Mouse (Mus musculus): Measurements from ENCODE around the gene Vps29.

The Vps29 gene

DNA sequence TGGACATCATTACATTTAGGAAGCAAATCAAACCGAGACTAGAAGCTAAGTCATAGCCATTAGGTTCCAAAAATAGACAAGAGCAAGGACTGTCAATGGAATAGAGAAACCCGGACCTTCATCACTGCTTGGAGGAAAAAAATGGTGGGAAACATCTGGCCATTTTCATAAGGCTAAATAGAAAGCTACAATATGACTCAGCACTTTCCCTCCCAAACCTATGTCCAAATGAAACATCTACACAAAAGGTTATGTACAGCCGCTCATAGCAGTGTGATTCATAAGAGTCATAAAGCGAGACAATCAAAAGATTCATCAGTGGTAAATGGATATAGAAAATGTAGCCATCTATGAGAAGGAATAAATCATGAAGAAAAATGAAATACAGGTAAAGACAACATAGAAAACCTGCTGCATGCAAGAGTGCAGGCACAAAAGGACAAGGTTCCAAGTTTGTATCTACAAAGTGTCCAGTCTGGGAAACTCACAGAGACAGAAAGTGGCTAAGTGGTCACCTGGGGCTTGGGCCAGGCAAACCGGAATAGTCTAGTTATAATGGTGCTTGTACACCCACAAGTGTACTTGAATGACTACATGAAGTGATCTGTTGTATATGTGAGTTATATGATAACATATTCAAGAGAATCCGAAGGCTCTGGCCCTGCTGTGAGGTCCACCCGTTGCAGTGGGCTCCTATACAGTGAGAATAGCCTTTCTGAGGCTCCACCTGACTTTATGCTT, 17.4 kb upstream of the Vps29 start:
- no peak for DNase-seq (ENCODE audit: low read depth, low spot score)

DNA sequence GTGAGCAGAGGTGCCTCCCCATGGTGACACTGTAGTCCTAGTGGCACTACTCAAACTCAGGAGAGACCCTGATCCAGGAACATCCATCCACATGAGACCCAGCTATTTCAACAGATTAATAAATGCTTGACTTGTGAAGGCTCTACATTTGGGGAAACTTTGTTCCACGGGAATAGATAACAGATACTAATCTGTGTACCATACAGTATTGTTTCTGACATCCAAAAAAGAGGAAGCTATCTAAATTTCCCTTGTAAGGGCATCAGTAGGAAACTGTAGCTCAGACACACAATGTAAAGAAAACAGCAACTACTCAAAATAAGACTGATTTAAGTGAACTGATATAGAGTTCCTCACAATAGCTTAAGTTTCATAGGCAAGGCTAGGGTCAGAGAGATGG, 11.3 kb upstream of the Vps29 start:
- no peak for DNase-seq (ENCODE audit: low read depth, low spot score)

DNA sequence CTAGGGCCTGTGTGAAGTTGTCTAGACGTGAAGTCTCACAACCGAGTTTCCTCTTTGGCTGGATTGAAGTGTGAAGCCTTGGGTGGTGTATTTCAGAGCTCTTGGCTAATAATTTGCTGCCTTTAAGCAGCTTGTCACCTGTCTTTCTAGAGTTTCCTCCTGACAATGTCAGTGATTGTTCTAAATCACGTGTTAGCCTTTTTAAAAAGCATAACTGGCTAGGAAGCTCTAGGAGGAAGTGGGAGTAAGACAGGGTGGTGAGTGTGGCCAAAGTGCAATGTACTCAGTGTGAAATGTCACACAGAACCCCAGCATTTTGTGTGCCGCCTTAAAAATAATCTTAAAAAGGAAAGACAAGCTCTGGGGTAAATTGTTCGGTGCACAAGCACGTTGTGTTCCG, 10.4 kb upstream of the Vps29 start:
- DNase-seq (ENCODE audit: low read depth, low spot score), result no peak

DNA sequence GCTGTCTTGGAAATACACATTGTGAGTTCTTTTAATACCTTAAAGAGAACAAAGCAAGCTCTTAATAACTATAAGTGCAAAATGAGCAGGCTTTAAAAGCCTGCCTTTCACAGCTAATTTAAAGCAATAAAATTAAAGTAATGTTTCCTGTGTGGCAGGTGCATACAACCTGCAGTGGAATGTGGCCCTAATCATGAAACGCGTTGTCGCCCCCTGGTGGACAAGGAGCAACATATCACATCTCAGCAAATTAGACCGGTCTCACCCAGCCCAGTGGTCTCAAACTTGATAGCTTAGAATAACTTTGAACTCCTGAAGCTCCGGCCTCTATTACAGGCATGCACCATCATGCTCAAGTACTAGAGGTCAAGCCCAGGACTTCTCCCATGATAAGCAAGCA, 9.9 kb upstream of the Vps29 start:
- peak; percentile 85 for DNase-seq (ENCODE audit: low read depth, low spot score)

DNA sequence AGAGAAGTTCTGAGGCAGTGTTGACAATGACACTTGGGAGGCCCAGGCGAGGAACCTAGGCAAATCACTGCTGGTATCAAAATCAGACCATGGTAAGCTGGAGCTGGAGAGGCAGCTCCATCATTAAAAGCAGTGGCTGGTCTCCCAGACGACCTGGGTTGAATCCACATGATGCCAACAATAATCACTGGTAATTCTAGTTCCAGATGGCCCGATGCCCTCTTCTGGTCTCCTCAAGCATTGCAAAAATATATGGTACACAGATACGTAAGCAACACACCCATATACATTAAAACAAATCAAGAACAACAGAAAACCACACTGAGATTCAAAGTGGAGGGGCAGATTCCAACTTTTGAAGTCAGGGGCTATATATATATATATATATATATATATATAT, 8.4 kb upstream of the Vps29 start:
- no peak for DNase-seq (ENCODE audit: low read depth, low spot score)

DNA sequence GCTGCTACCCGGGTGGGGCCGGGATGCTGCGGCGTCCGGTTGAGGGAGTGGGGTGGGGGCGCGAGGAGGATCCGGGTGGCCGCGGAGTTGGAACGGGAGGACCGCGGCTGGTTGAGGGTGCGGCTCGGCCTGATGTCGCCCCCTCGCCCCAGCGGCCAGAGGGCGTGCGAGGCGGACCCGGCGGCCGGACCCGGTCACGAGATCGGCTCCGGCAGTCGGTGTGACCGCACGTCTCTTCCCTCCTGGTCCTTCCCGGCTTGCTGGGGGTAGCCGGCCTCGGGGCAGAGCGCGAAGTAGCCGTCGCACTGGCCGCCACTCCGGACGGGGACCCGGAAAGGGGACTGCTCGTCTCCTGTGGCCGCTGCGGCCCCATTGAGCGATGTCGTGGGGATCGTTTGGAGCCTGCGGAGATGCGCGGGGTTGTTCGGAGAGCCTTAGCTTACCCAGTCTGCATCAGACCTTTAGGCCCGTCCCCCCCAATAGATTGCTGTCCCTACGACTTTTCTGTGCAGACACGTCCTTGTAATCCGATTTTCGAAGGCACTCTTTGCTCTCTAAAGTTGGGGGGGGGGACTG, 411 bp downstream of the Vps29 start:
- DNase-seq (ENCODE audit: low read depth, low spot score), result no peak

DNA sequence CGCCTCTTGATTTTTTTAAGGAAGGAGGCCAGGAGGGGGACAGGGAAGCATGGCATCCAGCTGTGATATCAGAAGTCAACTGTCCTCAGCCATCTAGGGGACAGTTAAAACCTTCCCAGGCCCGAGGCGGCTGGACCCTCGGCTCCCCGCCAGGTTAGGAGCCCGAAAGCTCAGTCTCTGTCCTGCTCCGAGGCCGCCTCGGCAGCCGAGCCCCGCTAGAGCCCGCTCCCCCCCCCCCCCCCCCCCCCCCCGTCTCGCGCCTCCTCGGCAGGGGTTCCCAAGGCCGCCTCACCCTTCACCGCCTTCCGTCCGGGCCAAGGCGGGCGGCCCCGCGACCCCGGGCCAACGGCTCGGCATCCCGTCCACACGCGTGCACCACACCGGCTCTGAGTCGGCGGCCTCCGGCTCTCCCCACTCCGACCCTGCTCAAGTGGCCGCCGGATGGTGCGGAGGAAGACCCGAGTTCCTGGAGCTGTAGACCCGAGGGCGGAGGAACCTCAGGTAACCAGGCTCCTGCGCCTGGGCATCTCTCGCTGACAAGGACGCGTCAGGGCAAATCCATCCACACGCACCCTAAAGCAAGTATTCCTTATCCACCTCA, 17.5 kb downstream of the Vps29 start, which contains the start of gene Gpn3:
Gene Gpn3 (plus strand): TSS at position 286 of the 601 bp plus-strand sequence.
- no peak for DNase-seq (ENCODE audit: low read depth, low spot score)

DNA sequence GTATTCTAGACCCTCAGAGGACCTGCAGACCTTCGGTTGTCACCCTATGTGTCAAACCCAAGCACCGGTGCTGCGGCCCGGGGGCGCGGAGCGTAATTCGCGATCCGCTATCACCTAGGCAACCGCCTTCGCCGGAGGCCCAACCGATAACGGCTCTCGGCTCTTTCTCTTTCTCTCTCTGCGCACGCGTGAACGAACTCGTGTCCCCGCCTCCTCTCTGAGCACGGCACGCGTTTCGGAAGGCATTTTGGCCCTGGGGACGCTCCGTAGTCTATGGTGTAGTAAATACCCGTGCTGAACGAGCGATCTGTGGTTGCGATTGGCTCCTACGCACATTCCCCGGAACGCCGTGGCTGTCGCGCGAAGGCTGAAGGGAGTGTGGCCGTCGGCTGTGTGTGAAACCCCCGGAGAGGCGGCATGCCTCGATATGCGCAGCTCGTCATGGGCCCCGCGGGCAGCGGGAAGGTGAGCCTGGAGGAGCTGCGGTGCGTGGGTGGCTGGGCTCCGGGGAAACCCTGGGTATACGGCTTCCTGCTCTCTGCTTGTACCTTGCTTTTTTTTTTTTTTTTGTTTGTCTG, 18.1 kb downstream of the Vps29 start, which contains the start of gene Fam216a:
Gene Fam216a (minus strand): TSS at position 173 of the 578 bp plus-strand sequence.
- DNase-seq (ENCODE audit: low read depth, low spot score), result peak; percentile 100

DNA sequence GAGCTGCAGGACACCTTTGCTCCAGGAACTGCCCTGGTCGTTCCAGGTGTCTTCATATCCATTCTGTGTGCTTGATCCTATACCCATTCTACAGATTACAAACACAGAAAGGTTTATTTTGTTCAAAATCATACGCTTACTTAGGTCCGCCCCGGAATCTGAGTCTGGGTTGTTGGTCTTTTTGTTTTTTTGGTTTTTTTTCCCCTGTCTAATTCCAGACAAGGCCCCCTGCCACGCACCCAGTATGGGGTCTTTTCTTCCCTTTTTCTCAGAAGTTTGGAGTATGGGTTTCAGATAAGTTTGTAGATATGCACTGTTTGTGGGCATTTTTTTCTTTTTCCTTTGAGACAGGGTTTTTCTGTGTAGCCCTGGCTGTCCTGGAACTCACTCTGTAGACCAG, 18.7 kb downstream of the Vps29 start:
- peak; percentile 36 for DNase-seq (ENCODE audit: low read depth, low spot score)

DNA sequence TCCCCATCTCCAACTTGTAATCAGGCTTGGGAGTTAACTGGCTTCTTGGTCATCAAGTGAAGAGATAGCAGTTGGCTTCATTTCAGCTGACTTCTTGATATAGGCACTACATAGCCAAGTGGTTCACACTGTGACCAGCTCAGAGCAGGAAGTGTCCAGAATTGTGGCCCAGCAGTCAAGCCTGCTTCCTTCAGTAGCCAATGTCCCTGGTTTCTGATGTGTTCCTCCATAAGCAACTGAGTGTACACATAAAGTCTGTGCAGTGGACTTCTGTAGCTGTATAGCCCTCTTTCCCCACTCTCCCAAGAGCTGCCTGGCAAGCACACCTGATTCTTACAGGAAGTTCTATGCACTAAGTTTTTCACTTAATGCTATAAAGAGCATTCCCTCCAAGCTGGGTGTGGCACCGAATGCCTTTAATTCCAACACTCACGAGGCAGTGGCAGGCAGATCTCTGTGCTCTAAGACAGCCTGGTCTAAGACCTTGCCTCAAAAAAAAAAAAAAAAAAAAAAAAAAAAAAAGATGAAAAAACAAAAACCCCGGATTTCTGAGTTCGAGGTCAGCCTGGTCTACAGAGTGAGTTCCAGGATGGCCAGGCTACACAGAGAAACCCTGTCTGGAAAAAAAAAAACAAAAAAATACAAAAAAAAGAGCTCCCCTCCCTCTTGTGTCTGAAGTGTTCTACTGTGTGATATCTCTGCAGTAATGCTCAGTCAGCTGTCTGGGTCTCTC, 23.1 kb downstream of the Vps29 start:
- peak; percentile 81 for DNase-seq (ENCODE audit: low read depth, low spot score)

DNA sequence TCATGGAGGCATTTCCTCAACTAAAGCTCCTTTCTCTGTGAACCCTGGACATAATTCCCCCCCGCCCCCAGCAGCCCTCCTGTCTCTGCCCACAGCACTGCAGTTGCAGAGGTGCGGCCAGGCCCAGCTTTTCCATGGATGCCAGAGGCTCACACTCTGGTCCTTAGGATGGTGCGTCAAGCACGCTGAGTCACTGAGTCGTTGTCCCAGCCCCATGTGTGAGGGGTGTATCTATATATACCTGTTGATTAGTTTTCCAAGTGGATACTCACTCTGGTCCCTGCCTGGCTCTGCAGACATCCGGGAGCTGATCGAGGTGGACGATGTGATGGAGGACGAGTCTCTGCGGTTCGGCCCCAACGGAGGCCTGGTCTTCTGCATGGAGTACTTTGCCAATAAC, 24.0 kb downstream of the Vps29 start:
- no peak for DNase-seq (ENCODE audit: low read depth, low spot score)

DNA sequence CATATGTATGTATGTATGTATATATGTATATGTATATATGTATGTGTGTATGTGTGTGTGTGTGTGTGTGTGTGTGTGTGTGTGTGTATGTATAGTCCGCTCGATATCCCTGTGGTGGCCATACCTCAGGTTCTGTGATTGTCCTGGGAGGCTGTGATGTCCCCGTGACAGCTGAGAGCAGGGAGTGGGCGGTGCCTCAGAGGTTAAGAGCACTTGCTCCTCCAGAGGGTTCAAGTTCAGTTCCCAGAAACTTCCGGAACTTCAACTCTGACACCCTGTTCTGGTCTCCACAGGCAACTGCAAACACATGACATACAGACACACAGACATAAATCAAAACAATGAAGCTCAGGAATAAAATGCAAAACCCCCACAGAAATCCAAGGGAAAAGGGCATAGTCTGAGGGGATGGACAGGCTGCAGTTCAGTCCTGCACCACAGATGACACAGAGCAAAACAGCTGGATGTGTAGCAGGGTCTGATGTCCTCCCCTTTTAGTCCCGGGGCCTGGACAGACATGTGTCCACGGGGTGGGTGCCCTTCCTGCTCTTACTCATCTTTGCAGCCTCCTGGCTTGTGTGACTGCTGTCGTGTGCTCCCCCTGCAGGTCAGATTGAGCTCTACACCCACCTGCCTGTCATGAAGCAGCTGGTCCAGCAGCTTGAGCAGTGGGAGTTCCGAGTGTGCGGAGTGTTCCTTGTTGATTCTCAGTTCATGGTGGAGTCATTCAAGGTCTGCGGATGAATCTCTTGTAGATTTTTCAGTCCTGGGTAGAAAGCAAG, 25.4 kb downstream of the Vps29 start:
- DNase-seq (ENCODE audit: low read depth, low spot score), result peak; percentile 88

DNA sequence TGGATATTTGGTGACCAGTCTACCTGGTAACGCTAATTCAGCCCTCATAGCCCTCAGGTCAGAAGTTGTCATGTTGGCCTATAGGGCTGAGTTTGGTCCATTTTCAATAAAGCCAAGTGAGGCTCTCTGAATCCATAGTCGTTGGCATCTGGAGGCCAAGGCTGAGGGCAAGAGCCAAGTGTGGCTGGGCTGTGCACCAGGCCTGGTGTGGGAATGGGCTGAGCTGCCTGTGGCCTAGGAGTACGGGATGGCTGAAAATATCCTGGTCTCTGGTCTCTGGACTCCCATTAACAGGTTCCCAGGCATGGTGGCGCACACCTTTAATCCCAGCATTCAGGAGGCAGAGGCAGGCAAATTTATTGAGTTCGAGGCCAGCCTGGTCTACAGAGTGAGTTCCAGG, 35.8 kb downstream of the Vps29 start:
- DNase-seq (ENCODE audit: low read depth, low spot score), result no peak

DNA sequence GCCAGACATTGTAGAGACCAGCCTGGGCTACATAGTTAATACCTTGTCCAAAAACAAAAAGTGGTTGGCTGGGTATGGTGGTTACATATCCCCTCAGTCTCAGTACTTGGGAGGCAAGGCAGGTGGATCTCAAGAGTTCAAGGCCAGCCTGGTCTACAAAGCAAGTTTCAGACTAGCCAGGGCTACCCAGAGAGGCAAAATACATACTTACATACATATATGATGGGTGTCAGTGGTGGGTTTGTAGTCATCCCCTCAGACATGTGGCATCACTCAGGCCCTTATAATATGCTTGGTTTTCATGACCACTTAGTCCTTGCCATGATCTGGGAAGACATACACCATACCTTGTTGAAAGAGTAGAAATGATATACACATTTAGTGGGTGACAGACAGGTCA, 36.5 kb downstream of the Vps29 start:
- no peak for DNase-seq (ENCODE audit: low read depth, low spot score)

DNA sequence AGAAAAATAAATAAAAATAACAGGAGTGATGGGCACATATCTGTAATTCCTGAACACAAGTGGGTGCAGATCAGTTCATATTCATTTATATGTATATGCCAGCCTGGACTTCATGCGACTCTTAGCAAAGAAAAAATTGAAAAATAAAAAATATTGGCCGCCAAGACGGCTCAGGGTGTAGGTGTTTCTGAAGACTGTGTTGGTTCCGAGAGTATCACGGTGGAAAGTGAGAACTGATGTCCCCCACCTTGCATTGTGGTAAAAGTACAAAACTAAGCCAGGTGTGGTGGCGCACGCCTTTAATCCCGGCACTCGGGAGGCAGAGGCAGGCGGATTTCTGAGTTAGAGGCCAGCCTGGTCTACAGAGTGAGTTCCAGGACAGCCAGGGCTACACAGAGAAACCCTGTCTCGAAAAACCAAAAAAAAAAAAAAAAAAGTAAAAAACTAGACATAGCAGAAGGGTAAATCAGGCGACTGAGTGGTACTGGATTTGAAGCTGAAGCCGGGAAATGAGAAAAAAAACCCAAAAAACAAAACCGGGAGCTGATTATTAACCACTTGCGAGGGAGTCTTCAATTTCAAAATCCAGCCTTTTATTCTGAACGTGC, 37.1 kb downstream of the Vps29 start:
- no peak for DNase-seq (ENCODE audit: low read depth, low spot score)

DNA sequence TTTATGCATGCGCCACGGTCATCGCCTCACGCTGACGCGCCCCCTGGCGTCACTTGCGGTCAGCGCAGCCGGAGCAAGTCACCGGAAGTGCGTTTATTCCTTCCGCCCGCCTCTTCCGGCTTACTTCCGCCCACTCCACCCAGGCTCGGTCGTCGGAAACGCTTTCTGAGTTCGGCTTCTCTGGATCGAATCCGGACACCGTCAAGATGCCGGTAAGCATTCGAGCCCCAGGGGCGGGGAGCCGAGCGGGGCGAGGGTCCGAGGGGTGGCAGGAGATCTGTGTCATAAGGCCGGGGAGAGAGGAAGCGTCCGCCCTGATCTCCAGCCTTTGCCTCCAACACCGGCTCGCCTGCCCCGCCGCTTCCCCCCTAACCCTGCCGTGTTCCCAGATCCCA, 37.6 kb downstream of the Vps29 start, which contains the start of gene Arpc3:
Gene Arpc3 (plus strand): TSS at position 93 of the 395 bp plus-strand sequence.
- DNase-seq (ENCODE audit: low read depth, low spot score), result peak; percentile 87

DNA sequence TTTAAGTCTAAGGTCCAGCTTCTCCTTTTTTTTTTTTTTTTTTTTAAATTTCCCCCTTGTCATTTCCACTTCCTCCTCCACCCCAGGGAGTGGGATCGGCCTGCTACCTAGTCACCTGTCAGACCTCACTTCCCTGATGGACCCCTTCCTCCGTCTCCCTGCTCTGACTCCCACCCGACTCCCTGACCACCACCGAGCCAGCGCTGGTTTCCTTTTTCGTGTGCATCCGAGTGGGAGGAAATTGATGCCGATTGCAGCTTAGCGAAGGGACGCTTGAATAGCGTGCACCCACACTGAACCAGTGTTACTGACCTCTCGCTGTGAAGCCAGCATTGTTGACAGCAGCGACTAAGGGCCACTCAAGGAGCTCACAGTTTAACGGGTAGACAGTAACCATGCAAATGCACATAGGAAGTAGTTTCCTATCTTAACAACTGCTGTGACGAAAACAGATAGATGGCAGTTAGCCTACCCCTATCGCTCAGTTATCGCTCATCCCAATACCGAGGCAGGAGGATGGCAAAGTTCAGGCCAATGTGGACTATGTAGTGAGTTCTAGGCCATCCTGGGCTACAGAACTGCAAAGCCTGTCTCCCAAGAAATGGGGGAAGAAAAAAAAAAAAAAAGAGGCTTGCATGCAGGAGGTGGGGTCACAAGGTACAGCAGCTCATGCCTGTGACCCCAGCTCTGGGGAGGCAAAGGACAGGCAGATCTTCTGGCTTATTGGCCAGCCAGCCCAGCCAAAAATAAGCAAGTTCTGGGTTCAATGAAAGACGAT, 38.2 kb downstream of the Vps29 start:
- no peak for DNase-seq (ENCODE audit: low read depth, low spot score)

DNA sequence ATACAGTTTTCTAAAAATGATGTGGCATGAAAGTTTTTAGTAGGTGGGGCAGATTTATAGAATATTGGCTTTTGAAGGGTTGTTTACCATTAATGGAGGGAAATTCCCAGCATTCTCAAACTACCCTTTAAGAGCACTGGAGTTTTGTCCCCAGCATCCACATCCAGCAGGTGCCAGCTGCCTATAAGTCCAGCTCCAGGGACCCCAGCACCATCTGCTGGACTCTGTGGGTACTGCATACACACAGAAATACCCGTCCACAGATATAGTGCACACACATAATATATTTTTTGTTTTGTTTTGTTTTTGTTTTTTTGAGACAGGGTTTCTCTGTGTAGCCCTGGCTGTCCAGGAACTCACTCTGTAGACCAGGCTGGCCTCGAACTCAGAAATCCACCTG, 39.7 kb downstream of the Vps29 start:
- DNase-seq (ENCODE audit: low read depth, low spot score), result peak; percentile 76

DNA sequence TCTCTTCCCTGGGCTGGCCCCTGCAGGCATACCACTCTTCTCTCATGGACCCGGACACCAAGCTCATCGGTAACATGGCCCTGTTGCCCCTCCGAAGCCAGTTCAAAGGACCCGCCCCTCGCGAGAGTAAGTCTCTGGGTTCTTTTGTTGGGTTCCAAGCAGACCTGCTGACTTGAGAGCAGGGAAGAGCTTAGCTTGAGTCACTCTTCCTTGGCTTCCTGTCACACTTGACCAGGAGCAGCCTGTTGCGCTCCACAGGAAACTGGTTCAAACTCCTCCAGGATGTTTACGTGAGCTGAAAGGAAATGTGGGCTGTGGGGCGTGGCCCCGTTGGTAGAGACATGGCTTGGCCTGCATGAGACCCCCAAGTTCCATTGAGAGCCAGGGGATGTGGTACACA, 42.6 kb downstream of the Vps29 start:
- peak; percentile 87 for DNase-seq (ENCODE audit: low read depth, low spot score)

DNA sequence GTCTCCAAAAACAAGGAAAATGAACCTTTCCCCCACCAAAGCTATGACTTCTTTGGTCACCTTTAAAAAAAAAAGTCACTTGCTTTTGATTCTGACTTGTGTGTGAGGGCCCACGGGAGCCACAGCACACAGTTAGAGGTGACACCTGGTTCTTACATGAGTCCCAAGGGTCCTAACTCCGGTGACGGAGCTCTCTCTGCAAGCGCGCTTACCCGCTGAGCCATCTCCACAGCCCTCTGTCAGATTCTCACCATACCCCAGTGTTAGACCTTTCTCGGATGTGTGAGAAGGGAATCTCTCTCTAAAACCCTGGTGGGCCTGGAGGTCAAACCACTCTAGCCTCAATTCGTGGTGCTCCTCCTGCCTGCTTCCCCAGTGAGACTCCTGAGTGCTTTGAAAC, 43.3 kb downstream of the Vps29 start:
- no peak for DNase-seq (ENCODE audit: low read depth, low spot score)

Measured in R1 (cell line).